Mouse (Mus musculus): ENCODE results near the gene C1qtnf6.

C1qtnf6 gene

GRCm38 (mm10) chr15:78530671-78531450 lies at the start of gene C1qtnf6:
C1qtnf6 (minus strand) TSS chr15:78531416.
- DNase-seq (ENCODE audit: low spot score in 2 of 2): no peak

GRCm38 (mm10) chr15:78576284-78576810 lies 45.1 kb upstream of the C1qtnf6 start:
- no peak for DNase-seq (ENCODE audit: low spot score in 2 of 2)

- DNase-seq (ENCODE audit: low spot score in 2 of 2): no peak
Measured at GRCm38 (mm10) chr15:78572658-78573397, 41.6 kb upstream of the C1qtnf6 start, which contains the start of gene Rac2. Rac2 (minus strand) TSS chr15:78572783.

GRCm38 (mm10) chr15:78572270-78572600 lies 41.0 kb upstream of the C1qtnf6 start:
- DNase-seq (ENCODE audit: low spot score in 2 of 2): no peak

- no peak for DNase-seq (ENCODE audit: low spot score in 2 of 2)
Measured at GRCm38 (mm10) chr15:78571554-78572269, 40.5 kb upstream of the C1qtnf6 start.

- DNase-seq (ENCODE audit: low spot score in 2 of 2): no peak
Measured at GRCm38 (mm10) chr15:78570170-78570569, 39.0 kb upstream of the C1qtnf6 start.

GRCm38 (mm10) chr15:78567608-78568120 lies 36.4 kb upstream of the C1qtnf6 start:
- no peak for DNase-seq (ENCODE audit: low spot score in 2 of 2)

- no peak for DNase-seq (ENCODE audit: low spot score in 2 of 2)
Measured at GRCm38 (mm10) chr15:78564764-78565435, 33.7 kb upstream of the C1qtnf6 start.

- DNase-seq (ENCODE audit: low spot score in 2 of 2): no peak
Measured at GRCm38 (mm10) chr15:78563937-78564336, 32.7 kb upstream of the C1qtnf6 start.

- no peak for DNase-seq (ENCODE audit: low spot score in 2 of 2)
Measured at GRCm38 (mm10) chr15:78563344-78563743, 32.1 kb upstream of the C1qtnf6 start.

- no peak for DNase-seq (ENCODE audit: low spot score in 2 of 2)
Measured at GRCm38 (mm10) chr15:78559141-78559979, 28.1 kb upstream of the C1qtnf6 start.

GRCm38 (mm10) chr15:78557693-78558535 lies 26.7 kb upstream of the C1qtnf6 start:
- DNase-seq (ENCODE audit: low spot score in 2 of 2): no peak

- no peak for DNase-seq (ENCODE audit: low spot score in 2 of 2)
Measured at GRCm38 (mm10) chr15:78554545-78555313, 23.5 kb upstream of the C1qtnf6 start.

GRCm38 (mm10) chr15:78549189-78549734 lies 18.0 kb upstream of the C1qtnf6 start:
- no peak for DNase-seq (ENCODE audit: low spot score in 2 of 2)

GRCm38 (mm10) chr15:78548711-78549110 lies 17.5 kb upstream of the C1qtnf6 start:
- no peak for DNase-seq (ENCODE audit: low spot score in 2 of 2)

- DNase-seq (ENCODE audit: low spot score in 2 of 2): no peak
Measured at GRCm38 (mm10) chr15:78548336-78548665, 17.1 kb upstream of the C1qtnf6 start.

- DNase-seq (ENCODE audit: low spot score in 2 of 2): no peak
Measured at GRCm38 (mm10) chr15:78547415-78548335, 16.5 kb upstream of the C1qtnf6 start.

All from right cerebral cortex, adult 2 months (tissue).